Mouse (Mus musculus) right cerebral cortex, adult 2 months (tissue): ENCODE data around the gene Fam166b.
A peak's percentile ranks its signal among the peaks of the same experiment; 100 is the strongest.

Source experiments
- DNase-seq, 2 experiments: peaks; one replicate each; pipeline ENCODE4 v3.0.0; 2021 to 2022; ENCODE audit warnings: low spot score in 2 of 2

Fam166b gene

GRCm38 (mm10) chr4:43428946-43429345 lies at the start of gene Fam166b:
Fam166b (minus strand) TSS chr4:43429134.
- no peak for DNase-seq

- no peak for DNase-seq
Measured at GRCm38 (mm10) chr4:43478534-43478858, 49.6 kb upstream of the Fam166b start.

GRCm38 (mm10) chr4:43477857-43478533 lies 49.1 kb upstream of the Fam166b start:
- DNase-seq: peak; percentile 85 to 88

GRCm38 (mm10) chr4:43476604-43477003 lies 47.7 kb upstream of the Fam166b start:
- no peak for DNase-seq

GRCm38 (mm10) chr4:43473636-43474035 lies 44.7 kb upstream of the Fam166b start:
- DNase-seq: no peak

- no peak for DNase-seq
Measured at GRCm38 (mm10) chr4:43470301-43470700, 41.4 kb upstream of the Fam166b start.

- no peak for DNase-seq
Measured at GRCm38 (mm10) chr4:43466872-43467271, 37.9 kb upstream of the Fam166b start.

- no peak for DNase-seq
Measured at GRCm38 (mm10) chr4:43465935-43466334, 37.0 kb upstream of the Fam166b start.

- DNase-seq: no peak
Measured at GRCm38 (mm10) chr4:43463102-43463501, 34.2 kb upstream of the Fam166b start.

- DNase-seq: no peak
Measured at GRCm38 (mm10) chr4:43457124-43457523, 28.2 kb upstream of the Fam166b start.

- DNase-seq: no peak
Measured at GRCm38 (mm10) chr4:43456470-43456869, 27.5 kb upstream of the Fam166b start.

GRCm38 (mm10) chr4:43454041-43454836 lies 25.3 kb upstream of the Fam166b start, which contains the start of gene Cd72:
Cd72 (minus strand) TSS chr4:43454628.
- no peak for DNase-seq

- no peak for DNase-seq
Measured at GRCm38 (mm10) chr4:43453413-43453812, 24.5 kb upstream of the Fam166b start.

GRCm38 (mm10) chr4:43452315-43452714 lies 23.4 kb upstream of the Fam166b start:
- DNase-seq: no peak

GRCm38 (mm10) chr4:43448554-43448953 lies 19.6 kb upstream of the Fam166b start:
- DNase-seq: peak in 1 of 2 experiments; percentile 9

GRCm38 (mm10) chr4:43447251-43447650 lies 18.3 kb upstream of the Fam166b start:
- DNase-seq: no peak

GRCm38 (mm10) chr4:43443511-43443910 lies 14.6 kb upstream of the Fam166b start:
- no peak for DNase-seq

- peak; percentile 65 to 75 for DNase-seq
Measured at GRCm38 (mm10) chr4:43442456-43443361, 13.8 kb upstream of the Fam166b start.

- peak; percentile 100 for DNase-seq
Measured at GRCm38 (mm10) chr4:43442044-43442443, 13.1 kb upstream of the Fam166b start.

GRCm38 (mm10) chr4:43441639-43442038 lies 12.7 kb upstream of the Fam166b start, which contains the start of gene Tesk1:
Tesk1 (plus strand) TSS chr4:43441939.
- DNase-seq: no peak

- no peak for DNase-seq
Measured at GRCm38 (mm10) chr4:43432832-43433231, 3.9 kb upstream of the Fam166b start.

GRCm38 (mm10) chr4:43431690-43432089 lies 2.8 kb upstream of the Fam166b start:
- DNase-seq: peak; percentile 83 to 85
